Mouse (Mus musculus) ES-E14 (cell line): Measurements from ENCODE around the gene Ncs1. TPM values are rescaled to one million over a fixed set of nuclear protein-coding genes. Genes with fewer than 3 reads are reported as not detected.

Experiments used
- DNase-seq: peaks from one replicate; pipeline ENCODE4 v3.0.0-alpha.2; 2013; ENCODE audit warnings: low read depth, low spot score
- H3K27ac ChIP-seq: 2 replicates; pipeline ENCODE4 v1.5.1; 2012; ENCODE audit warnings: low read depth, mild to moderate bottlenecking, low read length, moderate library complexity, mixed read lengths; ENCODE audit not compliant: poor library complexity, insufficient read depth, severe bottlenecking
- H3K36me3 ChIP-seq: 2 replicates; pipeline ENCODE4 v1.6.1; 2012; ENCODE audit warnings: mild to moderate bottlenecking, low read length, moderate library complexity, mixed read lengths; ENCODE audit not compliant: control insufficient read depth, poor library complexity, insufficient read depth, severe bottlenecking
- H3K4me1 ChIP-seq, 2 experiments: fragments of 150-350 bp in 1 of 2; sonication (generic) in 1 of 2; 2 replicates each; pipeline ENCODE4 v1.6.1; 2012; ENCODE audit warnings: low read length in 2 of 2, mild to moderate bottlenecking in 1 of 2, mixed read lengths in 1 of 2; ENCODE audit not compliant: control insufficient read depth in 2 of 2, insufficient read depth in 2 of 2, poor library complexity in 1 of 2
- H3K4me3 ChIP-seq, 2 experiments: fragments of 150-350 bp in 1 of 2; sonication (generic) in 1 of 2; 2 replicates each; pipeline ENCODE4 v1.5.1; 2012; ENCODE audit warnings: low read length in 2 of 2, low read depth in 1 of 2, mild to moderate bottlenecking in 1 of 2, mixed read lengths in 1 of 2; ENCODE audit not compliant: insufficient read depth in 1 of 2, poor library complexity in 1 of 2, severe bottlenecking in 1 of 2
- H3K9ac ChIP-seq: 2 replicates; pipeline ENCODE4 v1.6.1; 2012; ENCODE audit warnings: low read depth, mild to moderate bottlenecking, low read length, mixed read lengths; ENCODE audit not compliant: poor library complexity, insufficient read depth, severe bottlenecking
- H3K9me3 ChIP-seq: fragments of 150-350 bp; sonication (generic); 2 replicates; pipeline ENCODE4 v1.6.1; 2012; ENCODE audit warnings: low read depth, mild to moderate bottlenecking, low read length; ENCODE audit not compliant: control insufficient read depth, insufficient read depth
- CHD2 ChIP-seq: IDR thresholded peaks from 2 replicates; pipeline ENCODE4 v1.6.1; 2014; ENCODE audit warnings: mild to moderate bottlenecking, low read depth, low read length, inconsistent platforms
- HCFC1 ChIP-seq: IDR thresholded peaks from 2 replicates; pipeline ENCODE4 v1.6.1; 2012; ENCODE audit warnings: low read length, inconsistent platforms, borderline replicate concordance; ENCODE audit not compliant: insufficient read depth
- MAFK ChIP-seq: IDR thresholded peaks from 2 replicates; pipeline ENCODE4 v1.6.1; 2014; ENCODE audit warnings: mild to moderate bottlenecking, low read depth, low read length, inconsistent platforms; ENCODE audit not compliant: insufficient read depth
- ZC3H11A ChIP-seq: IDR thresholded peaks from 2 replicates; pipeline ENCODE4 v1.6.1; 2012; ENCODE audit warnings: low read depth, mild to moderate bottlenecking, inconsistent platforms, low read length, borderline replicate concordance
- ZNF384 ChIP-seq: IDR thresholded peaks from 2 replicates; pipeline ENCODE4 v1.6.1; 2012; ENCODE audit warnings: low read depth, low read length, inconsistent platforms
- in situ Hi-C, 2 experiments: fragments of 600-800 bp; cut with MboI; formaldehyde crosslinking; loops; one replicate each; pipeline ENCODE4 v1.15.1; 2025; ENCODE audit warnings: low sequenced_read_pairs in 2 of 2, inconsistent platforms in 1 of 2; ENCODE audit not compliant: unreplicated experiment in 2 of 2
- total RNA-seq: library from RNA; depleted of rRNA; stranded (reverse); fragments of 300-350 nt; gene quantifications from 2 replicates; pipeline ENCODE4 v1.2.3, GENCODE M21; 2012

Ncs1 gene
- total RNA-seq, 1 experiment = 8.9 TPM

DNA sequence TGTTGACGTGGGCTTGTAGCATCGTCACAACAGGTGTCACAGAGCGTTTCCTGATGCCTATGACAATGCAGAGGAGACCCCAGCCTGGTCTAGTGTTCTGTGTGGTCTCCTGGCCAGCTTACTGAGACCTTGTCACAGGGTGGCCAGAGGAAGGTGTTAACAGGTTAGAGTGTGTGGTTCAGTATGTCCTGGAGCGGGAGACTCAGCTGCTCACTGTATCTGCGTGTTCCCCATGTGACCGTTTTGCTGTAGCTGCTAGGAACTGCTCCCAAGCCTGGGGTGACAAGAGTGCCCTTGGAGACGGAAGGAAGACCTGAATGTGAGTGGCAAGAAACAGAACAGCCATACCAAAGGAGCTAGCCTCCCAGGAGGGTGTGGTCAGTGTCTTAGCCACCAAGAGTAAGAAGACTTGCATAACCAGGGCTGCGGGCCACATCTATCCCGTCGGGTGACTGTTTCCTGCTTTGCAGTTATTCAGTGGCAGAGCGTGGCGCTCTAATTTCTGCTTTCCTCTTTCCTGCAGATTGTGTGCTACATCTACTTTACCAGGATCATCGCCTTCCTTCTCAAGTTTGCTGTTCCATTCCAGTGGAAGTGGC is 37.0 kb upstream of the Ncs1 start:
- H3K27ac ChIP-seq = no peak overlapping the region
- H3K36me3 ChIP-seq = peaks cover 41% of the 10 kb centered on the region
- H3K9me3 ChIP-seq = no peaks in the 10 kb centered on the region
- H3K4me3 ChIP-seq = no peak overlapping the region
- peaks cover 0 to 1% of the 10 kb centered on the region in 2 experiments; a peak in 1 of 4 replicates for H3K4me1 ChIP-seq
- TF ChIP-seq HCFC1 = no peak
- no peak for TF ChIP-seq ZC3H11A
- no peak for TF ChIP-seq MAFK
- TF ChIP-seq CHD2 = no peak
- no peak for TF ChIP-seq ZNF384
- no peak overlapping the region for H3K9ac ChIP-seq
- in situ Hi-C loops = no loop called here
- no peak for DNase-seq

DNA sequence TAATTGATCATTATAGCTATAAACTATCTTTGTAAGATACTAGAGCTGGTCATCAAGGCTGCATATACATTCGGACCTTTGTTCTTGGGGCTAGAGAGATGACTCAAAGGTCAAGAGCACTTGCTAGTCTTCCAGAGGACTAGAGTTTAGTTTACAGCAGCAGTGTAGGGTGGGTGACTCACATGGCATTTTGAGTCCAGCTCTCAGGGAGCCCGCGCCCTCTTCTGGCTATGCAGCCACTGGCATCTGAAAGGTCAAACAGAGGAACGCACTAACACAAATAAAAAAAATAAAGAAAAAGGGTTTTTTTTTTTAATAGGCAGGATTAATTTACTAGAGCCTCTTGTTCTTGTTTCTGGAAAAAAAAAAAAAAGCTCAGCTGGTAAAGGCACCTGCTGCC is 36.1 kb upstream of the Ncs1 start:
- Histone ChIP-seq H3K9me3 (no peaks in the 10 kb centered on the region), H3K27ac (no peak overlapping the region), H3K9ac (no peak overlapping the region), H3K4me1 (peaks cover 1 to 3% of the 10 kb centered on the region in 2 experiments; a peak in 1 of 4 replicates), H3K4me3 (no peak overlapping the region), H3K36me3 (peaks cover 47% of the 10 kb centered on the region)
- in situ Hi-C loops = no loop called here
- DNase-seq = no peak
- TF ChIP-seq CHD2 (no peak), MAFK (no peak), HCFC1 (no peak), ZC3H11A (no peak), ZNF384 (no peak)

GRCm38 (mm10) chr2:31210144-31210847 is 35.3 kb upstream of the Ncs1 start:
- H3K4me3 ChIP-seq = no peak overlapping the region
- in situ Hi-C loops = no loop called here
- peaks cover 51% of the 10 kb centered on the region for H3K36me3 ChIP-seq
- no peak overlapping the region for H3K9ac ChIP-seq
- H3K4me1 ChIP-seq = peaks cover 1 to 3% of the 10 kb centered on the region in 2 experiments; a peak in 1 of 4 replicates
- H3K27ac ChIP-seq = no peak overlapping the region
- H3K9me3 ChIP-seq = no peaks in the 10 kb centered on the region
- DNase-seq = no peak
- no peak for TF ChIP-seq ZNF384
- TF ChIP-seq ZC3H11A = no peak
- no peak for TF ChIP-seq CHD2
- TF ChIP-seq MAFK = no peak
- TF ChIP-seq HCFC1 = no peak

DNA sequence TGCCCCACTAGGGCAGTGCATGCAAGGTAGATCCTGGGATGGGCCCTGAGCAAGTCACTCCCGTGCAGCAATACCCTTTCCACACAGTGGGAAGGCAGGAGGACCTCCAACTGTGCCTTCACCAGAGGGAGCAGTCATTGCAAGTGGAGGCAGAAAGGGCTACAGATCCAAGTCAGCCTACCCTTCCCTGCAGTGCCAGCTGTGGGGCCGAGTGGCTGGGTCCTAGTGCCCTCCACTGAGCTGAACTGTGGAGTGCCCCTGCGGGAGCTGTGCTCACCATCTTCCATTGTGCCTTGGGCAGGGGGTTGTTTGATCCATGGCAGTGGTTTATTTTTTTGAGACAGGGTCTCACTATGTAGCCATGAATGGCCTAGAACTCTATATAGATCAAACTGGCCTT is 34.4 kb upstream of the Ncs1 start:
- no peak overlapping the region; the same call in 1 of the 2 replicates for H3K27ac ChIP-seq
- no peak overlapping the region for H3K4me3 ChIP-seq
- in situ Hi-C loops = no loop called here
- no peak for DNase-seq
- H3K36me3 ChIP-seq = peaks cover 49% of the 10 kb centered on the region
- TF ChIP-seq ZC3H11A = no peak
- H3K9ac ChIP-seq = no peak overlapping the region
- no peaks in the 10 kb centered on the region for H3K9me3 ChIP-seq
- peaks cover 1 to 3% of the 10 kb centered on the region in 2 experiments; a peak in 1 of 4 replicates for H3K4me1 ChIP-seq
